Mouse (Mus musculus) natural killer cell, adult 2 months (primary cell): Measurements from ENCODE around the gene Mrps14.

Source experiments
- DNase-seq, 2 experiments: peaks; one replicate each; pipeline ENCODE4 v3.0.0; 2022; ENCODE audit warnings: low spot score in 2 of 2

Mrps14 gene

GRCm38 (mm10) chr1:160194529-160195336, at the start of gene Mrps14:
TSS of gene Mrps14 (plus strand) at chr1:160195215.
- DNase-seq = peak; percentile 99

GRCm38 (mm10) chr1:160145606-160146005, 49.4 kb upstream of the Mrps14 start:
- DNase-seq = no peak

GRCm38 (mm10) chr1:160147274-160147673, 47.7 kb upstream of the Mrps14 start:
- DNase-seq = no peak

- no peak for DNase-seq
Observed at GRCm38 (mm10) chr1:160149291-160149906, 45.6 kb upstream of the Mrps14 start.

GRCm38 (mm10) chr1:160150726-160151125, 44.3 kb upstream of the Mrps14 start:
- DNase-seq = no peak

GRCm38 (mm10) chr1:160153480-160153879, 41.5 kb upstream of the Mrps14 start, which contains the start of gene Tnn:
TSS of gene Tnn (minus strand) at chr1:160153580.
- no peak for DNase-seq

GRCm38 (mm10) chr1:160158190-160158589, 36.8 kb upstream of the Mrps14 start:
- DNase-seq = no peak

- no peak for DNase-seq
Observed at GRCm38 (mm10) chr1:160166600-160166999, 28.4 kb upstream of the Mrps14 start.

GRCm38 (mm10) chr1:160176903-160177302, 18.1 kb upstream of the Mrps14 start:
- DNase-seq = no peak

GRCm38 (mm10) chr1:160181216-160181615, 13.8 kb upstream of the Mrps14 start:
- no peak for DNase-seq

GRCm38 (mm10) chr1:160184506-160184905, 10.5 kb upstream of the Mrps14 start:
- no peak for DNase-seq

- no peak for DNase-seq
Observed at GRCm38 (mm10) chr1:160195337-160195663, 285 bp downstream of the Mrps14 start.

GRCm38 (mm10) chr1:160205486-160205885, 10.5 kb downstream of the Mrps14 start:
- no peak for DNase-seq

GRCm38 (mm10) chr1:160209844-160210243, 14.8 kb downstream of the Mrps14 start:
- DNase-seq = no peak

GRCm38 (mm10) chr1:160210566-160210965, 15.6 kb downstream of the Mrps14 start:
- DNase-seq = no peak

GRCm38 (mm10) chr1:160211597-160212122, 16.6 kb downstream of the Mrps14 start:
- DNase-seq = no peak

GRCm38 (mm10) chr1:160212123-160212691, 17.2 kb downstream of the Mrps14 start:
- DNase-seq = peak in 1 of 2 experiments; percentile 26

GRCm38 (mm10) chr1:160212703-160213669, 18.0 kb downstream of the Mrps14 start, which contains the start of gene Cacybp:
TSS of gene Cacybp (minus strand) at chr1:160212875.
- peak; percentile 100 for DNase-seq

GRCm38 (mm10) chr1:160214171-160214570, 19.2 kb downstream of the Mrps14 start:
- DNase-seq = no peak

GRCm38 (mm10) chr1:160217898-160218297, 22.9 kb downstream of the Mrps14 start:
- no peak for DNase-seq

- DNase-seq = no peak
Observed at GRCm38 (mm10) chr1:160224093-160224492, 29.1 kb downstream of the Mrps14 start.
